Mouse (Mus musculus) embryonic facial prominence, embryonic 13.5 days (tissue): ENCODE data around the gene U2af1l4. TPM values are rescaled to one million over a fixed set of nuclear protein-coding genes. Genes with fewer than 3 reads are reported as not detected.

ENCODE experiments used
- ATAC-seq: fragments of 200-750 bp; cut with Nextera tagmentation; 2 replicates; pipeline ENCODE4 v1.8.0; 2017; ENCODE audit warnings: low read depth; ENCODE audit not compliant: insufficient number of reproducible peaks, insufficient read depth, low FRiP score, low TSS enrichment
- H3K27ac ChIP-seq: fragments of 300-500 bp; sonication (generic); 2 replicates; pipeline ENCODE4 v1.5.1; 2015; ENCODE audit warnings: moderate library complexity, mild to moderate bottlenecking, inconsistent platforms
- H3K27me3 ChIP-seq: fragments of 300-500 bp; sonication (generic); 2 replicates; pipeline ENCODE4 v1.6.1; 2015; ENCODE audit warnings: mild to moderate bottlenecking, inconsistent platforms
- H3K36me3 ChIP-seq: fragments of 300-500 bp; sonication (generic); 2 replicates; pipeline ENCODE4 v1.6.1; 2015; ENCODE audit warnings: mild to moderate bottlenecking, inconsistent platforms
- H3K4me1 ChIP-seq: fragments of 300-500 bp; sonication (generic); 2 replicates; pipeline ENCODE4 v1.6.1; 2015; ENCODE audit warnings: inconsistent platforms
- H3K4me2 ChIP-seq: fragments of 300-500 bp; sonication (generic); 2 replicates; pipeline ENCODE4 v1.6.1; 2015; ENCODE audit warnings: moderate library complexity, mild to moderate bottlenecking, inconsistent platforms
- H3K4me3 ChIP-seq: fragments of 300-500 bp; sonication (generic); 2 replicates; pipeline ENCODE4 v1.5.1; 2015; ENCODE audit warnings: mild to moderate bottlenecking, inconsistent platforms
- H3K9ac ChIP-seq: fragments of 300-500 bp; sonication (generic); 2 replicates; pipeline ENCODE4 v1.6.1; 2015; ENCODE audit warnings: mild to moderate bottlenecking, inconsistent platforms
- H3K9me3 ChIP-seq: fragments of 300-500 bp; sonication (generic); 2 replicates; pipeline ENCODE4 v1.6.1; 2016; ENCODE audit warnings: inconsistent platforms
- WGBS: fragments of 180-500 bp; shearing (Covaris S2); methylation state at CpG from one replicate; pipeline ENCODE4 v1.1.7; 2015; ENCODE audit warnings: mixed read lengths; 5-methylcytosine and 5-hydroxymethylcytosine counted together
- polyA plus RNA-seq: library from polyadenylated mRNA; unstranded; fragments of >200 nt; fragmentation: Nextera tagmentation; extraction: Ambion mirVana; gene quantifications from 2 replicates; pipeline ENCODE4 v1.2.1, GENCODE M21; 2015

U2af1l4 gene
- polyA plus RNA-seq, 1 experiment from 2014 or later = 97.0 TPM

- Histone ChIP-seq H3K4me1 (peaks cover 34% of the 10 kb centered on the region), H3K9me3 (no peaks in the 10 kb centered on the region), H3K27me3 (no peaks in the 10 kb centered on the region), H3K27ac (no peak overlapping the region), H3K4me2 (peak overlapping the region; percentile 76), H3K36me3 (peaks cover 43% of the 10 kb centered on the region), H3K9ac (peak overlapping the region; percentile 78), H3K4me3 (no peak overlapping the region; the same call in 1 of the 2 replicates)
- no peak for ATAC-seq
- WGBS = 19% methylated on average over 8 of the region's 8 CpGs
Measured at GRCm38 (mm10) chr7:30532931-30533330, 30.2 kb upstream of the U2af1l4 start.

- WGBS = 6% methylated on average over 25 of the region's 26 CpGs
- H3K27ac ChIP-seq = peak overlapping the region; percentile 71
- H3K4me2 ChIP-seq = peak overlapping the region; percentile 76
- no peaks in the 10 kb centered on the region for H3K27me3 ChIP-seq
- no peak for ATAC-seq
- H3K9me3 ChIP-seq = no peaks in the 10 kb centered on the region
- peak overlapping the region; percentile 70 for H3K4me3 ChIP-seq
- peaks cover 34% of the 10 kb centered on the region for H3K4me1 ChIP-seq
- peaks cover 40% of the 10 kb centered on the region for H3K36me3 ChIP-seq
- H3K9ac ChIP-seq = peak overlapping the region; percentile 78
Measured at GRCm38 (mm10) chr7:30533941-30534632, 29.0 kb upstream of the U2af1l4 start.

GRCm38 (mm10) chr7:30534633-30535577 is 28.2 kb upstream of the U2af1l4 start, which contains the start of gene Arhgap33:
TSS of gene Arhgap33 (minus strand) at chr7:30535060.
- no peaks in the 10 kb centered on the region for H3K9me3 ChIP-seq
- peak within 1 kb of the TSS; percentile 78 for H3K9ac ChIP-seq
- H3K4me1 ChIP-seq = peaks cover 34% of the 10 kb centered on the region
- peaks cover 40% of the 10 kb centered on the region for H3K36me3 ChIP-seq
- WGBS = 2% methylated on average over 43 of the region's 84 CpGs
- peak within 1 kb of the TSS; percentile 71 for H3K27ac ChIP-seq
- peak; percentile 87 for ATAC-seq
- H3K27me3 ChIP-seq = no peaks in the 10 kb centered on the region
- peak within 1 kb of the TSS; percentile 70 for H3K4me3 ChIP-seq
- peak within 1 kb of the TSS; percentile 76 for H3K4me2 ChIP-seq

DNA sequence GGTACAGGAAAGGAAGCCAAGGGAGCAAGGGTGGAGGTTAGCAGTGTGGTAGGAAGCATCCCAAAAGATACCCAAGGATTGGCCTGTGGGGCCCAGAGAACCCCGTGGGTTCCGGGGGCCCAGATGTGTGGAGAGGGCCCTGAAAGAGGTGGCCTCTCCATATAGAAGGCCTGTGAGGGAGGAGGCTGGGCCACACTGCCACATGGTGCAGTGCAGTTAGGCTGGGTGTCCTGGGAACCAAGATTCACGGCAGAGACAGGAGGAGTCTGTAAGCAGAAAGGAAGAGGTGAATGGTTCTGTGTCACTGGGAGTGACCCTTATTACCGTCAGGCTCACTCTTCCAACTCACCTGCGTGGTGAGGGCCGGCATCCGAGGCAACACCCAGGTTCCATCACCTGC is 22.5 kb upstream of the U2af1l4 start:
- Histone ChIP-seq H3K9ac (0 out of 2 replicates have a peak overlapping the region, but pooled peaks have one; percentile 27), H3K9me3 (no peaks in the 10 kb centered on the region), H3K36me3 (peaks cover 43% of the 10 kb centered on the region), H3K4me1 (peaks cover under 1% of the 10 kb centered on the region), H3K4me2 (no peak overlapping the region), H3K27ac (no peak overlapping the region), H3K4me3 (no peak overlapping the region), H3K27me3 (no peaks in the 10 kb centered on the region)
- 92% methylated on average over 7 of the region's 7 CpGs for WGBS
- no peak for ATAC-seq

GRCm38 (mm10) chr7:30544327-30544726 is 18.8 kb upstream of the U2af1l4 start:
- Histone ChIP-seq H3K9ac (no peak overlapping the region), H3K4me3 (no peak overlapping the region), H3K4me1 (no peaks in the 10 kb centered on the region), H3K27me3 (no peaks in the 10 kb centered on the region), H3K27ac (no peak overlapping the region), H3K4me2 (no peak overlapping the region), H3K36me3 (peaks cover 58% of the 10 kb centered on the region), H3K9me3 (no peaks in the 10 kb centered on the region)
- WGBS = 93% methylated on average over 2 of the region's 2 CpGs
- no peak for ATAC-seq

DNA sequence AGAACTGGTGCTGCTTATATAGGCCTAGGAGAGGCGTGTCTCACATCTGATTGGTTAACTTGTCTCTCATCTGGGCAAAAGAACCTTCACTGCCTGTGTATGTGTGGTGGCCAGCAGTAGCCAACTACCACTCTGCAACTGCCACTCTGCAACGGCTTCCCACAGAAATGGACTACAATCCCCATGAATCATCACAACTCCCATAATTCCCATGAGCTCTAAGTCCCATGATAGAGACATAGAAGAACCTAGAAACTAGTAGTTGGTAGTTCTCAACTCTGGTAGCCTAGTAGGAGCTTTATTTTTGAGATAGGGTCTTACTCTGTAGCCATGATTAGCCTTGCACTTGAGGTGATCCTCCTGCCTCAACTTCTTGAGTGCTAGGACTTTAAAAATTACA is 13.2 kb upstream of the U2af1l4 start:
- no peak overlapping the region for H3K4me3 ChIP-seq
- H3K27me3 ChIP-seq = no peaks in the 10 kb centered on the region
- peaks cover 20% of the 10 kb centered on the region for H3K4me1 ChIP-seq
- peaks cover 38% of the 10 kb centered on the region for H3K36me3 ChIP-seq
- H3K9me3 ChIP-seq = no peaks in the 10 kb centered on the region
- H3K4me2 ChIP-seq = no peak overlapping the region
- H3K9ac ChIP-seq = no peak overlapping the region
- whole genome bisulfite sequencing = 89% methylated on average over 2 of the region's 2 CpGs
- no peak for ATAC-seq
- no peak overlapping the region for H3K27ac ChIP-seq

GRCm38 (mm10) chr7:30550603-30551002 is 12.5 kb upstream of the U2af1l4 start:
- H3K27ac ChIP-seq = no peak overlapping the region
- no peaks in the 10 kb centered on the region for H3K27me3 ChIP-seq
- H3K36me3 ChIP-seq = peaks cover 43% of the 10 kb centered on the region
- no peak overlapping the region for H3K4me3 ChIP-seq
- H3K9ac ChIP-seq = no peak overlapping the region
- H3K4me2 ChIP-seq = no peak overlapping the region
- H3K9me3 ChIP-seq = no peaks in the 10 kb centered on the region
- peaks cover 20% of the 10 kb centered on the region for H3K4me1 ChIP-seq
- no peak for ATAC-seq
- 95% methylated on average over 1 of the region's 1 CpGs for WGBS

DNA sequence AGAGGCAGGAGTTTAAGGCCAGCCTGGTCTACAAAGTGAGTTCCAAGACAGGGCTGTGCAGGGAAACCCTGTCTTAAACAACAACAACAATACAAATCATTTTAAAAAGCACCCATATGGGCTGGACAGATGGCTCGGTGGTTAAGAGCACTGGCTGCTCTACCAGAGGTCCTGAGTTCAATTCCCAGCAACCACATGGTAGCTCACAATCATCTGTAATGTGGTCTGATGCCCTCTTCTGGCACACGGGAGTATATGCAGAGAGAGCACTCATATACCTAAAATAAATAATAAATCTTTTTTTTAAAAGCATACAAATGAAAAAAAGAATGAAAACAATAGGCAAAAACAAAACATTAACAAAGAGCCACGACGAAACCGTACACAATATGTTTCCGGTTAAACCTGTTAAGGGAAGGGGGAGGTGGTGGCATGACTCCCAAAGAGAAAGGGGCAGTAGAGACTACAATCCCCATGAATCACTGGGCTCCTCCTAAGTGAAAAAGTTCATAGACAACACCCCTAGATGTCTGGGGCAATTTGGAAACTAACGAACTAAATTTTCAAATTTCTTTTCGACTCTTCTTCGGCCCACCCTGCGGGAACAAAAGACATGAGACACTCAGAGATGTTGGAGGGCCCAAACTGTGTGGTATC is 11.5 kb upstream of the U2af1l4 start:
- Histone ChIP-seq H3K4me1 (peaks cover 20% of the 10 kb centered on the region), H3K27me3 (no peaks in the 10 kb centered on the region), H3K9ac (peak overlapping the region; percentile 82), H3K4me3 (peak overlapping the region; percentile 61), H3K9me3 (no peaks in the 10 kb centered on the region), H3K27ac (peak overlapping the region; percentile 99), H3K36me3 (peaks cover 43% of the 10 kb centered on the region), H3K4me2 (peak overlapping the region; percentile 94)
- 2% methylated on average over 10 of the region's 10 CpGs for WGBS
- ATAC-seq = peak; percentile 60

DNA sequence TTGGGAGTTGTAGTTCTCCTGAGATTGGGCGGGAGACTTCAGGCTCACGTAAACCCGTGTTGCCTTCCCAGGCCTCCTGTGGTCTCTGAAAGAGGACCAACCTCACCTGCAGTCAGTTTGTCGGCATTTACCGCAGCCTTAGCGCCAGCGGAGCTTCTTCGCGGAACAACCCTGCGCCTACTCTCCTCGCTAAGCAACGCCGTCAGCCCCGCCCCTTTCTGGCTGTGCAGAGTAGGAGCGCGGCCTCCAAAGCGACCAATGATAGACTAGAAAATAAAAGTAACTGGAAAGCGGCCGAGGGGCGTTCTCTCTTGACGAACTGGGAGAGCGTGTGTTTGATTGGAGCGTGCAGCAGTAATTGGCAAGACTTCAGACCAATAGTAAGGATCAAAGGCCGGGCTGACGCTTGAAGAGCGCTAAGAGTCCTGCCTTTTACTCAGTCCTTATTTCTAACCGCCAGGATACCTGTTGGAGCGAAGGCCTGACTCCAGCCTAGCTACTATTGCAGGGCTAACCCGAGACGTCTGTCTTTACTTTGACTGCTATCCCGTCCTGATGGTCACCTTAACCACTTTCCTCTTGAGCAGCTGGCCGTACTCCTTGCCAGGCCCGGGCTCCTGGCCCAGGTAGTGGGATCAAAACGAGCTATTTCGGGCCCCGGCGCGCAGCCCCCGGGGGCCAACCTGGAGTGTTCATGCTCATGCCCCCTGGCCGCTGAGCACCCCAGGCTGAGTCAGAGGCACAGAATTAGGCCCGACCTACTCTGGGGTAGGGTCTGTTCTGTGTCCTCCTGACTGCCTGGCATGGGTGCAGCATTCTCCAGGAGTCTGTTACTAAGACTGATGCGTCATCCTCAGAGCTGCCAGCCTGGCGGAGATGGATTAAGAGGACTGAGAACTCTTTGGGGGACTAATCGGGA is 10.7 kb upstream of the U2af1l4 start, which contains the start of the genes Hspb6 and Proser3:
Gene Hspb6, plus strand, starts transcription at position 77 of the 919 bp plus-strand sequence.
Gene Proser3, minus strand, starts transcription at position 198 of the 919 bp plus-strand sequence.
- Histone ChIP-seq H3K36me3 (peaks cover 50% of the 10 kb centered on the region), H3K27me3 (no peaks in the 10 kb centered on the region), H3K4me3 (peak within 1 kb of the TSS; percentile 61), H3K9ac (peak within 1 kb of the TSS; percentile 82), H3K4me2 (peak within 1 kb of the TSS; percentile 94), H3K4me1 (peaks cover 20% of the 10 kb centered on the region), H3K9me3 (no peaks in the 10 kb centered on the region), H3K27ac (peak within 1 kb of the TSS; percentile 99)
- under 1% methylated on average over 44 of the region's 44 CpGs for WGBS
- peak; percentile 96 for ATAC-seq

DNA sequence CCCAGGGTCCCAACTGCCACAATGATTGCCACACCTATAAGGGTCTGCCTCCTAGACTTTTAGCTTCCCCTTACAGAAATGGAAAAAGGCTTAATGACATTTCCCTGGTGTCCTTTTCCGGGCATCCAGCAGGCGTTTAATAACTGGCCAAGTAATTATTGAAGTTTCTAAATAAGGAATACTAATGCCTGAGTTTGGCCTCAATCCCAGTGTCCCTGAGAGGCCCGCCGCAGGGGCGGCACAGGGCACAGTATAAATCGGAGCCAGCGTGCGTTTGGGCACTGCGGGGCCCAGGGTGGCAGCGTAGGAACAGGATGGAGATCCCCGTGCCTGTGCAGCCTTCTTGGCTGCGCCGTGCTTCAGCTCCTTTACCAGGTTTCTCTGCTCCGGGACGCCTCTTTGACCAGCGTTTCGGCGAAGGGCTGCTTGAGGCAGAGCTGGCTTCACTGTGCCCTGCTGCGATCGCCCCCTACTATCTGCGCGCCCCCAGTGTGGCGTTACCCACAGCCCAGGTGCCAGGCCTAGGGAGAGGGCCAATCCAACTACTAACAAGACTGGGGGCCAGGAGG is 10.0 kb upstream of the U2af1l4 start:
- no peak for ATAC-seq
- Histone ChIP-seq H3K36me3 (peaks cover 46% of the 10 kb centered on the region), H3K27ac (peak overlapping the region; percentile 99), H3K4me2 (peak overlapping the region; percentile 94), H3K4me1 (peaks cover 22% of the 10 kb centered on the region), H3K9me3 (no peaks in the 10 kb centered on the region), H3K27me3 (no peaks in the 10 kb centered on the region), H3K4me3 (peak overlapping the region; percentile 61), H3K9ac (peak overlapping the region; percentile 82)
- WGBS = 6% methylated on average over 23 of the region's 23 CpGs
